Mouse (Mus musculus) testis, adult 2 months (tissue): Measurements from ENCODE around the gene Adgra3. TPM values are rescaled to one million over a fixed set of nuclear protein-coding genes. Genes with fewer than 3 reads are reported as not detected.
A peak's percentile ranks its signal among the peaks of the same experiment; 100 is the strongest.

ENCODE experiments used
- H3K27ac ChIP-seq: fragments of 200-500 bp; 2 replicates; pipeline ENCODE4 v1.5.1; 2012; ENCODE audit warnings: low read depth, low read length; ENCODE audit not compliant: control insufficient read depth, insufficient read depth
- H3K27me3 ChIP-seq: fragments of 200-500 bp; 2 replicates; pipeline ENCODE4 v1.6.1; 2012; ENCODE audit warnings: mild to moderate bottlenecking, low read length, moderate library complexity; ENCODE audit not compliant: control insufficient read depth, insufficient read depth
- H3K36me3 ChIP-seq: fragments of 200-500 bp; 2 replicates; pipeline ENCODE4 v1.6.1; 2012; ENCODE audit warnings: mild to moderate bottlenecking, low read length; ENCODE audit not compliant: control insufficient read depth, insufficient read depth
- H3K4me1 ChIP-seq: fragments of 200-500 bp; 2 replicates; pipeline ENCODE4 v1.6.1; 2012; ENCODE audit warnings: low read length; ENCODE audit not compliant: control insufficient read depth, insufficient read depth
- H3K4me3 ChIP-seq: fragments of 200-500 bp; 2 replicates; pipeline ENCODE4 v1.5.1; 2012; ENCODE audit warnings: low read depth, mild to moderate bottlenecking, low read length, moderate library complexity, mixed read lengths; ENCODE audit not compliant: control insufficient read depth
- CTCF ChIP-seq: fragments of 200-500 bp; IDR thresholded peaks from 2 replicates; pipeline ENCODE4 v1.5.1; 2012; ENCODE audit warnings: low read depth, mild to moderate bottlenecking, inconsistent platforms, low read length, moderate library complexity; ENCODE audit not compliant: control insufficient read depth, insufficient read depth, insufficient replicate concordance
- POLR2A ChIP-seq: fragments of 200-500 bp; IDR thresholded peaks from 2 replicates; pipeline ENCODE4 v1.6.1; 2012; ENCODE audit warnings: low read depth, mild to moderate bottlenecking, inconsistent platforms, low read length, moderate library complexity; ENCODE audit not compliant: control insufficient read depth
- polyA plus RNA-seq: library from polyadenylated mRNA; depleted of rRNA; stranded (reverse); fragments of >200 nt; gene quantifications from 2 replicates; pipeline ENCODE4 v1.2.3, GENCODE M21; 2012

The Adgra3 gene
- polyA plus RNA-seq, 1 experiment = 10.2 TPM

DNA sequence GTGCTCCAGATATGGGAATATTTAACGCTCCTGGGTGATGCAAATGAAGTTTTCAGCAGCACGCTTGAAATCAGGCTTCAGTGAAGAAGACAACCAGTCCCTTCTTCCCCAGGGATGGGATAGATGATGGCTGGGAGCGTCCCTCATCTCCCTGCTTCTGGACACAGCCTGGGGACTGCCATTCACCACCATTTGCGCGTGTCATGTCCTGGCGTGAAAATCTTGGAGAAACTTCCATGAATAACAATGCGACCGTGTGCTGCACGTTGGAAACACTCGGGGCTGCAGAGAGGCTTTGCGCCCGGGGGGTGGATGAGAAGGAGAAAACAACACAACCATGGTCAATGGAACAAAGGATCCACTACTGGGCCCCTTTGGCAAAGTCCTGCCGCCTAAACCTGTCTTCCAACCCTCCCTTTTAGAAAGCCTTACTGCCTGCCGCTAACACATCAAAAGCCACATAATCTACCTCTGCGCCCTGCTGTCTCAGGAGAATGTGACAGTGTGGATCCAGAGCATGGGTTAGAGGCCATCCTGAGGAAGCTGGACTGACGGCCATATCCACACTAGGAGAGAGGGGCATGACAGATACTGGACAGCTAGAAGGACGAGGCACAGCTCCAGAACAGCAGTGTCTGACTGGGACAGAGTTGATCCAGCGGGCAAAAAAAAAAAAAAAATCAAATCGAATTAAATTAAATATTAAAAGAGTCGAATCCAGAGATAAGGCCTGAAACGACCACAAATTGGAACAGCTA lies 8.0 kb downstream of the Adgra3 start:
- Histone ChIP-seq H3K4me3 (no peak overlapping the region), H3K4me1 (peaks cover 2% of the 10 kb centered on the region; the same call in 1 of the 2 replicates), H3K27me3 (no peaks in the 10 kb centered on the region), H3K27ac (no peak overlapping the region), H3K36me3 (no peaks in the 10 kb centered on the region)
- TF ChIP-seq CTCF = no peak
- TF ChIP-seq POLR2A = no peak

DNA sequence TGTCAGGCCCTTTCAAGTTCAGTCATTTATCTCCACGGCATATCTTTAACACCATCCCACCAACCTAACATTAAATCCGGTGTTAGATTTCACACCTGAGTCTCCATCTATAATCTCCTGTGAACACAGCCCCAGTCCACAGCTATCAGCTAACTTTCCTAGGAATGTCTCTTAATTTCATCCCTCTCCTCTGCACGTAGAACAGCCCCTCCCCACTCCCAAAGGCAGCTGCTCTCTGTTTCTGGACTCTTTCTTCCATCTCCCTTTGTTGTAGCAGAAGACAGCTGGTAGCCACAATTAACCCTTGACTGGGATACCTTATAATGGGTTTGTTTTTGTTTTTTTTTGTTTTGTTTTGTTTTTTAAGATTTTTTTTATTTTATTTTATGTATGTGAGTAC lies 8.8 kb downstream of the Adgra3 start:
- H3K27ac ChIP-seq = no peak overlapping the region
- H3K4me3 ChIP-seq = no peak overlapping the region
- no peaks in the 10 kb centered on the region for H3K27me3 ChIP-seq
- H3K36me3 ChIP-seq = no peaks in the 10 kb centered on the region
- H3K4me1 ChIP-seq = peaks cover 2% of the 10 kb centered on the region; the same call in 1 of the 2 replicates
- TF ChIP-seq POLR2A (no peak), CTCF (no peak)

DNA sequence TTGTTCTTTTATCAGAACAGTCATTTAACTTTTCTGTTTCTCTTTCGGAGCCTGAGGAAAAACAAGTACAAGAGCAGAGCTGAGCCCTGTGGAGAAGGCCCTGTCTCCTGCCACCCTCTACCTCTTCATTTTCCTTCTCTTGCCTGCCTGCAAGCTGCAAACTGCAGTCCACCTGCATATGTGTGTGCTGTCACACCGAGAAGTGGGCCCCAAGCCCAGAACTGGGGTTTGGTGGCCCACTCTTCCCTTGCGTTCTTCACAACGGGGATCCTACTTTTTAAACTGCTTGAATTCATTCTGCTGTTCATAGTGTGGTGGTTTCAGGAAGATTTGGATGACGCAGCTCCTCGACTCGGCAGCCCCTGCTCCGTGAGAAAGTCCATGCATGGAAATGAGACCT lies 9.3 kb downstream of the Adgra3 start:
- no peak overlapping the region for H3K4me3 ChIP-seq
- peaks cover 2% of the 10 kb centered on the region; the same call in 1 of the 2 replicates for H3K4me1 ChIP-seq
- TF ChIP-seq POLR2A (no peak), CTCF (no peak)
- H3K27ac ChIP-seq = peak overlapping the region; percentile 61; the same call in 1 of the 2 replicates
- H3K36me3 ChIP-seq = no peaks in the 10 kb centered on the region
- no peaks in the 10 kb centered on the region for H3K27me3 ChIP-seq

DNA sequence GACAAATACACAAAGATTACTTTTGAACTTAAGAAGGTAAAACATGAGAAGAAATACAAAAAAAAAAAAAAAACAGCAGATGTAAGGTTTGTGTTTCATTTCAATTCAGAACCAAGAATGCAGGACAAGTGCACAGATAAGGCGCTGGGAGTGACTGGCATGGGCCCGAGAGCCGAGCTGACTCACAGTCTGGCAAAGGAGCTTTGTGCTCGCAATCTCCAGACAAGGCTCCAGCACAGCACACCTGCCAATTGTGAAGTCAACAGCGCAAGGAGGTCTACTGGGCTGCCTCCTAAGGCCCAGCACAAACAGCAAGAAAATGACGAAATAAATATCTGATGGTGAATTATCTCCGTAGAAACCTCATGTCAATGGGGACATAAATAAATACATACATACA lies 9.8 kb downstream of the Adgra3 start:
- Histone ChIP-seq H3K27me3 (no peaks in the 10 kb centered on the region), H3K4me3 (no peak overlapping the region), H3K4me1 (peaks cover 2% of the 10 kb centered on the region; the same call in 1 of the 2 replicates), H3K27ac (no peak overlapping the region), H3K36me3 (no peaks in the 10 kb centered on the region)
- TF ChIP-seq POLR2A (no peak), CTCF (no peak)

DNA sequence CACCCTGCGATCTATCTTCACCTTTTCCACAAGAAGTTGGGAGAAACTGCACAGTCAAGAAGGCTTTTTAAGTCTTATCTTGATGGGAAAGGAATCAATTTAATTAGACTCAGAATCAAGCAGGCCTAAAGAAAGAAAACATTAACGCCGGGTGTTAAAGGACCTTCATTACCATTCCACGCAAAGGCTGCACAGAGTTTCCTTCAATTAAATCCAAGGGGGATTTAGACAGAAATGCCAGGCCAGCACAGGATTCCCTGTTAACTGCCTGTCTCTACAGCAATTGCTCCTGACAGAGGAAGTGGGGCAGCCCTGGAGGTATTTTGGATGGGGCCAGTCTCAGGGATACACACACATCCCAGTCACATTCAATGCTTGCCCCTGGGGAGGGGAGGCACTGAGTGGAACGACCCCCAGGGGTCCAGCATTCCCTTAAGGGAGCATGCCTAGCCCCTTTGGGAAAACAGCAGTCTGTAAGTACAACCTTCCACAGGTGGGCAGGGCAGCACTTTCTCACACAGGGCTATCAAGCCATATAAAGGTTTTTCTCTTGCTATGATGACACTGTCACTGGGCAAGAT lies 10.4 kb downstream of the Adgra3 start:
- no peaks in the 10 kb centered on the region for H3K36me3 ChIP-seq
- TF ChIP-seq CTCF (no peak), POLR2A (no peak)
- H3K27me3 ChIP-seq = no peaks in the 10 kb centered on the region
- H3K4me3 ChIP-seq = no peak overlapping the region
- H3K4me1 ChIP-seq = peaks cover 2% of the 10 kb centered on the region; the same call in 1 of the 2 replicates
- H3K27ac ChIP-seq = no peak overlapping the region

DNA sequence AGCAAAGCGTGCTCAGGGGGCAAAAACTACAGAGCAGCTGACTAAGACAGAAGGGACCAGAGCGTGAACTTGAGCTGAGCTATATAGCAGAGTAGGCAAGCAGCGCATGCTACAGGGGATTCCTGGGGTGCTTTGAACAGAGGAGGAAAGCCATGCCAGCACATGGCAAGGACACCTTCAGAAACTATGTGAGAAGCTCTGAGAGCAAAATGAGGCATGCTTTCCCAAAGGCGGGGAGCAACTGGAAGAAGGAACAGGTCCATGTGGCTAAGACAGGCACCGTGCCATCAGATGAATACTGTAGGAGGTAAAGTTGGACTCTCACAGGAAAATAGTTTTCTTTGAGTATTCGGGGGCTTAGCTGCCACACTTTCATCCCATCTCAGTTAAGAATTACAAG lies 13.6 kb downstream of the Adgra3 start:
- Histone ChIP-seq H3K36me3 (no peaks in the 10 kb centered on the region), H3K27ac (no peak overlapping the region), H3K4me1 (peaks cover 2% of the 10 kb centered on the region; the same call in 1 of the 2 replicates), H3K27me3 (no peaks in the 10 kb centered on the region), H3K4me3 (no peak overlapping the region)
- TF ChIP-seq POLR2A (no peak), CTCF (no peak)

DNA sequence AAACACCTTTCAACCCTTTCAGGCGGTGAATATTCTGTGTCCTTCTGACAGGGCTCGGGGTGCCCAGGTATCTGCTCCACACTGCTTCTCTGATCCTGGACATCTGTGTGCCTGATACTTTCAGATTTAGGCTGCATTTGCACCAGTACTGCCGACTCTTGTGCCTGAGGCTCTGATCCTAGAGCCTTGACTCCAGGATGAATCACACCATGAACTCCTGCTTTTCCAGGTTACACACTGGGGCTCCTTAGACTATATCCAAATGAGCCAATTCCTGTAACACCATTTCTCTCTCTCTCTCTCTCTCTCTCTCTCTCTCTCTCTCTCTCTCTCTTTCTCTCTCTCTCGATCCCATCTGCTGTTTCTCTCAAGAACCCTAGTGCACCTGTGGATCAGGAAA lies 15.1 kb downstream of the Adgra3 start:
- no peaks in the 10 kb centered on the region for H3K27me3 ChIP-seq
- no peaks in the 10 kb centered on the region for H3K36me3 ChIP-seq
- TF ChIP-seq POLR2A = no peak
- no peak for TF ChIP-seq CTCF
- H3K4me3 ChIP-seq = no peak overlapping the region
- no peaks in the 10 kb centered on the region for H3K4me1 ChIP-seq
- no peak overlapping the region for H3K27ac ChIP-seq

DNA sequence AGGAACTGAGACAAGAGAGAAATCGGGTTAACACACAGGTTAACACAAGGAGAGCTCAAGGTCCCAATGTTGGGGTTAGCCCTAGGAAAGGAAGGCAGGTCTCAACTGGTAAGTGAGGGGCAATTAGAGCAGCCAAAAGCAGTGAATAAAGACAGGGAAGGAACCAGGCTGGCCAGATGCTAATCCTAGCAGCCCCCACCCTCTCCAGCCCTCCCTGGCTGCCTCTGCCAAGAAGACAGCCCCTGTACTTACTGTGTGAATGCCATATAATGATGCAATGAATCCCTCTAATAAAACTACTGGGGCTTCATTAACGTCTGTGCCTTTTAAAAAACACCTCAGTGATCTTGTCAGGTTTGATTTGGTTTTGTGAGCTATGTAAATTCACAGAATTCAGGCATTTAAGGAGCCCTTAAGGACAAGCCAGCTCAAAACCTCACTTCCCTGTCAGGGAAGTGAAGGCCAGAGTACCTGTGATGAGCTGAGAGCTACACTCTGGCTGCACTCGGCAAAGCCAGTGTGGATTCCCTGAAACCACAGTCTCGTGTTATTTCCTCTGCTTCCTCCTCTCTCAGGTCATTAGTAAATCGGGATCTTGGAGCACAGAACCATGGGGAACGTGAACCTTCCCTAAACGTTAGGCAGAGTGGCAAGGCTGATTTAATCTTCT lies 16.4 kb downstream of the Adgra3 start:
- Histone ChIP-seq H3K4me3 (no peak overlapping the region), H3K27me3 (no peaks in the 10 kb centered on the region), H3K27ac (no peak overlapping the region), H3K36me3 (no peaks in the 10 kb centered on the region), H3K4me1 (no peaks in the 10 kb centered on the region)
- no peak for TF ChIP-seq POLR2A
- no peak for TF ChIP-seq CTCF
